Mouse (Mus musculus) cerebellum, postnatal 25 days (tissue): ENCODE data around the gene Hmgb1.

Experiments
- DNase-seq, 2 experiments: peaks; one replicate each; pipeline ENCODE4 v3.0.0; 2021; ENCODE audit warnings: mixed read lengths in 2 of 2

Gene Hmgb1

GRCm38 (mm10) chr5:149051571-149052420 is 132.5 kb downstream of the Hmgb1 start:
- peak; percentile 85 to 92 for DNase-seq

- DNase-seq = no peak
These were observed 133.1 kb downstream of the Hmgb1 start for GRCm38 (mm10) chr5:149051194-149051570.

GRCm38 (mm10) chr5:149050588-149051160 is 133.6 kb downstream of the Hmgb1 start:
- DNase-seq = no peak

- no peak for DNase-seq
These were observed 134.9 kb downstream of the Hmgb1 start for GRCm38 (mm10) chr5:149049435-149049834.

- DNase-seq = no peak
These were observed 135.3 kb downstream of the Hmgb1 start for GRCm38 (mm10) chr5:149048961-149049360.

- DNase-seq = no peak
These were observed 137.6 kb downstream of the Hmgb1 start for GRCm38 (mm10) chr5:149046650-149047049.

GRCm38 (mm10) chr5:149045470-149046085 is 138.7 kb downstream of the Hmgb1 start:
- no peak for DNase-seq

- DNase-seq = no peak
These were observed 139.2 kb downstream of the Hmgb1 start for GRCm38 (mm10) chr5:149045054-149045453.

GRCm38 (mm10) chr5:149044067-149044466 is 140.2 kb downstream of the Hmgb1 start:
- DNase-seq = no peak

GRCm38 (mm10) chr5:149043240-149043639 is 141.0 kb downstream of the Hmgb1 start:
- peak; percentile 40 to 66 for DNase-seq

- DNase-seq = peak in 1 of 2 experiments; percentile 41
These were observed 144.5 kb downstream of the Hmgb1 start for GRCm38 (mm10) chr5:149039825-149040224.

GRCm38 (mm10) chr5:149037729-149038128 is 146.6 kb downstream of the Hmgb1 start:
- peak in 1 of 2 experiments; percentile 30 for DNase-seq

GRCm38 (mm10) chr5:149036920-149037319 is 147.4 kb downstream of the Hmgb1 start:
- no peak for DNase-seq

- DNase-seq = no peak
These were observed 151.9 kb downstream of the Hmgb1 start for GRCm38 (mm10) chr5:149032438-149032837.

GRCm38 (mm10) chr5:149031199-149031750 is 153.0 kb downstream of the Hmgb1 start:
- peak; percentile 66 to 67 for DNase-seq

GRCm38 (mm10) chr5:149030103-149030502 is 154.2 kb downstream of the Hmgb1 start:
- no peak for DNase-seq

- DNase-seq = no peak
These were observed 155.9 kb downstream of the Hmgb1 start for GRCm38 (mm10) chr5:149028394-149028793.

- DNase-seq = no peak
These were observed 156.9 kb downstream of the Hmgb1 start for GRCm38 (mm10) chr5:149027389-149027788.

GRCm38 (mm10) chr5:149021120-149021519 is 163.2 kb downstream of the Hmgb1 start:
- DNase-seq = no peak

GRCm38 (mm10) chr5:149020681-149021062 is 163.6 kb downstream of the Hmgb1 start:
- no peak for DNase-seq

GRCm38 (mm10) chr5:149020059-149020680 is 164.1 kb downstream of the Hmgb1 start:
- DNase-seq = no peak

- no peak for DNase-seq
These were observed 166.4 kb downstream of the Hmgb1 start for GRCm38 (mm10) chr5:149017666-149018415.
